In the genomic region with DNA sequence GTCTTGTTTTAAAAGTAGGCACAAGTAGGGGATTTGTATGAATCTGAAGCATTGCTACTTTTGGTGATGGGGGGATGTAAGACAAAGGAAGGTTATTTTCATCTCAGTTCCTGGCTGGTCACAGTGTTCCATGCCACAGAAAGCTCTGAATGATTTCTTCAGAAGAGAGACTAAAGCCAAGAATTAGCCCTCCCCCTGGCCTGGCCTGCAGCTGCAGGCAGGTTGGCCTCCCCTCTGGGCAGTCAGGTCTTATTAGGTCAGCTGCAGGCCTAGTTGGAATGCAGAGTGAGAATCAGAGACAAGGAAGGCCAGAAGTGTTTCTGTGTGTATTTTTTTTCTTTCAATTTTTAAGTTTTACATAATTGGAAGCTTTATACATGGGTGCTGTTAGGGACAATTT, we compare ENCODE assay signal across 9 mouse cellular contexts.
DNase-seq lines count a peak whose midpoint lies in the region.
"Had no signal": no experiment of that assay in that cellular context is flagged by ENCODE, and none has a peak within 500 bp of the region (broad histone marks: within the 10 kb centered on the region; RNA-seq: fewer than 3 reads in every experiment).

No protein-coding gene starts in this region.

- DNase-seq in embryo, embryonic 10 days (ENCODE audit: low spot score), result peak; percentile 30
- DNase-seq in embryo, embryonic 9.5 days (ENCODE audit: extremely low spot score), result no peak
- peak; percentile 15 for DNase-seq in left cerebral cortex, adult 11 months (ENCODE audit: low spot score)
- DNase-seq in left cerebral cortex, adult 9 months (ENCODE audit: low spot score in 2 of 2), result no peak
- DNase-seq in adrenal gland, postnatal 36 days, result peak; percentile 3 to 19
- peak; percentile 49 for DNase-seq in fibroblast of lung, adult 2 months (ENCODE audit: low read depth)
- no peak for DNase-seq in thymus, postnatal 25 days
- no peak for DNase-seq in spleen, postnatal 4 days (ENCODE audit: low spot score in 2 of 2)
- DNase-seq: right cerebral cortex, postnatal 14 days had no signal

Comparison
In these comparisons a context has a peak if more than half of its experiments do, and no peak if none do; other contexts are left out.
1. DNase-seq: peak in embryo, embryonic 10 days (single experiment), left cerebral cortex, adult 11 months (single experiment), adrenal gland, postnatal 36 days (2 of 2) and fibroblast of lung, adult 2 months (single experiment); none in embryo, embryonic 9.5 days (single experiment), left cerebral cortex, adult 9 months (0 of 2), thymus, postnatal 25 days (single experiment) and spleen, postnatal 4 days (0 of 2).